7 mouse cellular contexts compared by ENCODE assay signal in the genomic region with DNA sequence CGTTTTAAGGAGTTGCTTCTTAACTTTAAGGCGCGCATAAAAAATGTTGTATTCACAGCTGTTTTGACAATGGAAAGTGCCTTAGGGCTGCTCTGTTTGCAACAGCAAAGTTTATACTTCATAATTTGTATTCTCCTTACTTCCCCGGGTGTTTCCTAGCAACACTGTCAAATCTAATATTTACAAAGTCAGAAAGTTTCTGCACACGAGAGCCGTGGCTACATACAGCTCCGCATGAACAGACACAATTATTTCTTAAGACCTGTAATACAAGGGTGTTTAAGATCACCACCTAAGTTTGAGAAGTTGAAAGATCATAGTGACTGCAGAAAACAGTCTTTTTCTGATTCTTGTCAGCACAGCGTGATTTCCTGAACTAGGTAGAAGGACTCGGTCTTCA. TPM values are rescaled to one million over a fixed set of nuclear protein-coding genes. Genes with fewer than 3 reads are reported as not detected.
A peak's percentile ranks its signal among the peaks of the same experiment; 100 is the strongest.
DNase-seq lines count a peak whose midpoint lies in the region; ATAC-seq and TF ChIP-seq lines count a peak whose summit lies in the region.

No protein-coding gene starts in this region.

- no peaks in the 10 kb centered on the region for H3K9me3 ChIP-seq in neural tube, embryonic 11.5 days (ENCODE audit: control insufficient read depth, low read length)
- no peaks in the 10 kb centered on the region for H3K9me3 ChIP-seq in forebrain, embryonic 12.5 days
- no peaks in the 10 kb centered on the region for H3K9me3 ChIP-seq in liver, embryonic 14.5 days (ENCODE audit: control insufficient read depth, low read length)
- no peaks in the 10 kb centered on the region for H3K9me3 ChIP-seq in stomach, embryonic 15.5 days

- peak overlapping the region; percentile 6; the same call in 1 of the 2 replicates for H3K4me3 ChIP-seq in neural tube, embryonic 11.5 days (ENCODE audit: low read depth, low read length)
- H3K4me3 ChIP-seq in forebrain, embryonic 12.5 days (replicated peaks): peak overlapping the region; percentile 31
- peak overlapping the region in 1 of 2 experiments; percentile 25; a peak in 2 of 4 replicates for H3K4me3 ChIP-seq in liver, embryonic 14.5 days (ENCODE audit: insufficient read depth in 1 of 2, low read depth in 2 of 2, low read length in 2 of 2)
- peak overlapping the region; percentile 33 for H3K4me3 ChIP-seq in stomach, embryonic 15.5 days (replicated peaks)

- no peak overlapping the region for H3K9ac ChIP-seq in neural tube, embryonic 11.5 days (ENCODE audit: low read length)
- H3K9ac ChIP-seq in forebrain, embryonic 12.5 days: peak overlapping the region; percentile 33; the same call in 1 of the 2 replicates
- H3K9ac ChIP-seq in liver, embryonic 14.5 days (replicated peaks): peak overlapping the region; percentile 23; the same call in 1 of the 2 replicates
- H3K9ac ChIP-seq in stomach, embryonic 15.5 days: no peak overlapping the region

- no peak for TF ChIP-seq CTCF in liver, embryonic 14.5 days (IDR thresholded peaks at IDR 0.05; ENCODE audit: low read depth)

- H3K27ac ChIP-seq in neural tube, embryonic 11.5 days (ENCODE audit: low read depth, low read length): no peak overlapping the region
- H3K27ac ChIP-seq in forebrain, embryonic 12.5 days: no peak overlapping the region
- no peak overlapping the region for H3K27ac ChIP-seq in liver, embryonic 14.5 days
- H3K27ac ChIP-seq in stomach, embryonic 15.5 days: no peak overlapping the region

- TF ChIP-seq EP300 in liver, embryonic 14.5 days (IDR thresholded peaks at IDR 0.05; ENCODE audit: low read depth): no peak

- no peak for DNase-seq in neural tube, embryonic 11.5 days (ENCODE audit: low spot score)
- no peak for DNase-seq in neural tube, embryonic 10.5 days (ENCODE audit: extremely low spot score, low spot score)
- DNase-seq in liver, embryonic 14.5 days (ENCODE audit: low read depth in 3 of 3, low spot score in 3 of 3): no peak
- DNase-seq in cerebellum, postnatal 10 days: no peak
- no peak for DNase-seq in cerebellum, adult 9-10 months

- no peak for ATAC-seq in neural tube, embryonic 11.5 days (ENCODE audit: insufficient read depth, low FRiP score, low TSS enrichment)
- no peak; the same call in 1 of the 2 replicates for ATAC-seq in forebrain, embryonic 12.5 days (ENCODE audit: low FRiP score)
- ATAC-seq in liver, embryonic 14.5 days (ENCODE audit: insufficient read depth): no peak
- peak; percentile 39; the same call in 1 of the 2 replicates for ATAC-seq in stomach, embryonic 15.5 days (ENCODE audit: insufficient read depth, low FRiP score, low read depth)

- 30% methylated on average over 9 of the region's 9 CpGs for WGBS in neural tube, embryonic 11.5 days
- WGBS in forebrain, embryonic 12.5 days: 11% methylated on average over 9 of the region's 9 CpGs
- WGBS in liver, embryonic 14.5 days (ENCODE audit: insufficient replicate concordance): 28% methylated on average over 9 of the region's 9 CpGs
- WGBS in stomach, embryonic 15.5 days: 9% methylated on average over 9 of the region's 9 CpGs

- no peaks in the 10 kb centered on the region for H3K27me3 ChIP-seq in neural tube, embryonic 11.5 days (ENCODE audit: control insufficient read depth, insufficient read depth, low read length)
- H3K27me3 ChIP-seq in forebrain, embryonic 12.5 days: no peaks in the 10 kb centered on the region
- no peaks in the 10 kb centered on the region for H3K27me3 ChIP-seq in liver, embryonic 14.5 days (ENCODE audit: control insufficient read depth, insufficient read depth, low read length)
- no peaks in the 10 kb centered on the region for H3K27me3 ChIP-seq in stomach, embryonic 15.5 days (replicated peaks)

- H3K4me2 ChIP-seq in neural tube, embryonic 11.5 days (ENCODE audit: low read depth): peak overlapping the region; percentile 54
- H3K4me2 ChIP-seq in forebrain, embryonic 12.5 days: peak overlapping the region; percentile 60
- H3K4me2 ChIP-seq in liver, embryonic 14.5 days (ENCODE audit: low read depth): peak overlapping the region; percentile 53
- peak overlapping the region; percentile 76 for H3K4me2 ChIP-seq in stomach, embryonic 15.5 days

- no peaks in the 10 kb centered on the region for H3K4me1 ChIP-seq in neural tube, embryonic 11.5 days (ENCODE audit: control insufficient read depth, insufficient read depth, low read length)
- H3K4me1 ChIP-seq in forebrain, embryonic 12.5 days: peaks cover 17% of the 10 kb centered on the region
- no peaks in the 10 kb centered on the region for H3K4me1 ChIP-seq in liver, embryonic 14.5 days (replicated peaks; ENCODE audit: control insufficient read depth in 2 of 2, insufficient read depth in 2 of 2, low read length in 1 of 2)
- H3K4me1 ChIP-seq in stomach, embryonic 15.5 days: 0 out of 2 replicates have a peak, but pooled peaks cover 2% of the 10 kb centered on the region

- H3K36me3 ChIP-seq in neural tube, embryonic 11.5 days (ENCODE audit: control insufficient read depth, insufficient read depth, low read length): no peaks in the 10 kb centered on the region
- H3K36me3 ChIP-seq in forebrain, embryonic 12.5 days (replicated peaks): no peaks in the 10 kb centered on the region
- no peaks in the 10 kb centered on the region for H3K36me3 ChIP-seq in liver, embryonic 14.5 days (replicated peaks; ENCODE audit: control insufficient read depth, insufficient read depth, low read depth)
- H3K36me3 ChIP-seq in stomach, embryonic 15.5 days: no peaks in the 10 kb centered on the region

RNA-seq across cellular contexts. Expression of a gene that starts 0.5 kb away (rescaled TPM):
- polyA plus RNA-seq in neural tube, embryonic 11.5 days (2014; fragmentation: Nextera tagmentation; extraction: Ambion mirVana): 1.2 and 1.5 TPM in 2 replicates
- polyA plus RNA-seq in forebrain, embryonic 12.5 days (2016; fragmentation: Nextera tagmentation; extraction: Ambion mirVana): 2.3 and 2.8 TPM in 2 replicates
- 0.02 and 0.15 TPM in 2 replicates for polyA plus RNA-seq in liver, embryonic 14.5 days (2012; rRNA removed)
- 0.04 and 0.15 TPM in 2 replicates for polyA plus RNA-seq in liver, embryonic 14.5 days (2014; fragmentation: Nextera tagmentation; extraction: Ambion mirVana)
- 0.24 and 0.36 TPM in 2 replicates for polyA plus RNA-seq in stomach, embryonic 15.5 days (2015; fragmentation: Nextera tagmentation; extraction: Ambion mirVana)

Comparison
In these comparisons a context has a peak if more than half of its experiments do, and no peak if none do; other contexts are left out.
1. H3K9ac ChIP-seq: peak in forebrain, embryonic 12.5 days (single experiment) and liver, embryonic 14.5 days (single experiment); none in neural tube, embryonic 11.5 days (single experiment) and stomach, embryonic 15.5 days (single experiment).
2. Peak in every context shown above with its lines, with median percentiles within 50 percentile points of each other: H3K4me2 ChIP-seq.